Mouse (Mus musculus) layer of hippocampus, postnatal 25 days (tissue): ENCODE measurements around the gene Lrrc73. TPM values are rescaled to one million over a fixed set of nuclear protein-coding genes. Genes with fewer than 3 reads are reported as not detected.

Source experiments
- DNase-seq, 2 experiments: peaks; one replicate each; pipeline ENCODE4 v3.0.0; 2022; ENCODE audit warnings: mixed read lengths in 2 of 2, low spot score in 1 of 2; ENCODE audit errors: extremely low spot score in 1 of 2
- total RNA-seq, 2 experiments: library from RNA; stranded (reverse); gene quantifications; 2 replicates each; pipeline ENCODE4 v1.2.3; 2021

The Lrrc73 gene
- 10 to 100 TPM; 69.7 to 72.5 TPM for total RNA-seq

DNA sequence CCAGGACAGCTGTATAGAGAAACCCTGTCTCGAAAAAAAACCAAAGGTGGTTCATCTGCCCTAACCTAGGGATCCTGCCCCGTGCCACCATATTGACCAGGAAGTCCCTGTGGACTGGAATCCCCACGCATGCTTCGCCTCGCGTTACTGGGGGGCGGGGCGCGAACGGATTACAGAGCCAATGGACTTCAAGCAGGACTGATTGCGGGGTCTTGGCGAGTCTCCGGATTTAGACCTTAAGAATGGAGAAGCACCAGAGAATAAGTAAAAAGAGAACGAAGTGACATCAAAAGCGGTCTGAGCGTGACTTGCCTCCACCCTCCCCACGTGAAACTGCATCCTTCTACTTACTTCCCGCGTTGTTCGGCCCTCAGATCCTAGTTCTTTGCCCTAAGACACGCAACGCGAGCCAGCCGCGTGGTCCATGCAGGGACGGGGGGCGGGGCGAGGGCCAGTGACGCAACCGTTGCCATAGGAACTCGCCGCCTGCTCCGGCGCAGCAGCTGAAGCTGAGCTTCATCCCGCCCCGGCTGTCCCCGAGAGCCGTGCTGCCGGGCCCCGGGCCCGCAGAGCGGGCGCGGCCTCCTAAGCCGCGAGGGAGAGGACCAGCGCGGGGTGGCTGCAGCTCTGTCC lies at the start of gene Lrrc73:
TSS of gene Lrrc73 (plus strand) at position 80 of the 633 bp plus-strand sequence.
- DNase-seq = peak; percentile 91 to 94

DNA sequence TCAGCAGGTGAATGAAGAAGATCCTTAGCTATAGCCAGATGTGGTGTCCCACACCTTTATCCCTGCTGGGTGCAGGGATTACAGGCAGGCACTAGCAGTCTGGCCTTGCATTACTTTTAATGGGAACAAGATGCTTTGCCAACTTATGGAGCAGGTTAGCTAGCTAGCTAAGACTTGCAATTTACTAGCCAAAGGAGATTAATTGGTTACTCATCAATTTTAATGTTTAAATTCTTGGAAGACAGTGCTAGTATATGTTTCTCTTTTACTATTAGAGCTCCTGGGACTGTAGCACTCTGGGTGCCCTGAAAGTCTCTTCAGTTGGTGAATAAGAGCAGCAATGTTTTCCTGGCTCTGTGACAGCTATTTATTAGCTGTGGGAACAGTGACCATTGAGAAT lies 46.7 kb upstream of the Lrrc73 start:
- DNase-seq = no peak

DNA sequence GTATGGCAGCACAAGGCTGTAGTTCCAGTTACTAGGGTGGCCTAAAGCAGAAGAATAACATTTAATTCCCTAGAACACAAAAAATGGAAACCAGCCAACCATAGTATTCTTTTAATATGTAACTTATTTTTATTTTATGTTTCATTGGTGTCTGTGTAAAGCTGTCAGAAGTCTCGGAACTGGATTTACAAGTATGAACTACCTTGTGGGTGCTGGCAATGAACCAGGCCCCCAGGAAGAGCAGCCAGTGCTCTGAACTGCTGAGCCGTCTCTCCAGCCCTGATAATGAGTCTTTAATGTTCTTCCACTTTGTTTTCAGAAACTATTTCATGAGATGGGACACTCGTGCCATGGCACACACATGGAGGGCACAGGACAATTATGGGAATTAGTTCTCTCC lies 42.8 kb upstream of the Lrrc73 start:
- DNase-seq = no peak

GRCm38 (mm10) chr17:46221601-46222000 lies 31.7 kb upstream of the Lrrc73 start:
- DNase-seq = no peak

DNA sequence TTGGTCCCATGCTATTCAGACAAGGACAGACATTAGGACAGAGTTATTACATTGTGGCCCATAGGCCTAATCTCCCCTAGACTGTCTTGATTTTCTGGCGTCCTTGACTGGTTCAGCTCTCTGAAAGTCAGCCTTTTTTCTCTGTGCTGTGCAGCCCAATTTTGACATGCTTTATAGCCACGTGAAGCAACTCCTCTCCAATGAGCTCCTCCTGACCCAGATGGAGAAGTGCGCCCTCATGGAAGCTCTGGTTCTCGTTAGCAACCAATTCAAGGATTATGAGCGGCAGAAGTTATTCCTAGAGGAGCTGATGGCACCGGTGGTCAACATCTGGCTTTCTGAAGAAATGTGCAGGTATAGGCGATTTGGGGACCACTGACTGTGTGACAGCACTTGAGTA lies 25.8 kb upstream of the Lrrc73 start:
- no peak for DNase-seq

DNA sequence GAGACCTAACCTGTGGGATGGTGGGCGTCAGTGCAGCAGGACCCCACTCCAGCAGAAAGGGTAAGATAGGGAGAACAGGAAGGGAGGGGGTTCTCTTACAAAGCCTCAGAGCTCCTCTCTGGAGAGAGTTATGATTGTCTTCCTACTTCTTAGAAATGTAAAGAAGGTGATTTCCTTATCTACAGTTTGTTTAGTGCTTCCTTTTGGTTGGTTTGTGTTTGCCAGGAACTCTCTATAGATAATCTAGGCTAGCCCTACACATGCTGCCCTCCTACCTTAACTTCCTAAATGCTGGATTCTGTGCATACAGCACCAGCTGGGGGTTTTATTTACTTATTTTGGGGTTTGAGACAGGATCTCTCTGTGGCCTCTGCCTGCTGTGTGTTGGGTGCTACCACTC lies 17.3 kb upstream of the Lrrc73 start:
- no peak for DNase-seq

DNA sequence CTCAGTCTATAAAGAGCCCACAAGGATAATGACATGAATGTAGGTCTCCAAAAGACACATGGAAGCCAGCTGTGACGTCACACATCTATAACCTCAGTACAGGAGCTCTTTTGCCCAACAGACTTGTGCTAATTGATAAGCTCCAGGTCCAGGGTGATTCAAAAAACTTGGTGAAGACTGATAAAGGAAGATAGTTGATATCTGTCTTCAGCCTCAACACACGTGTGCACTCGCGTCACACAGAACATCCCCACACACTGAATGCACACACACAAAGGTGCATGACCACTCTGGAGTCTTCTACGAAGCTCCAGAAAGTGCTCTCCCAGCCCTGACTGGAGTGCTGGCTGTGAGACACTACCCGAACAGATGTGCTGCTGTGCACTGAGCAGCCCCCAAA lies 16.3 kb upstream of the Lrrc73 start:
- DNase-seq = no peak

DNA sequence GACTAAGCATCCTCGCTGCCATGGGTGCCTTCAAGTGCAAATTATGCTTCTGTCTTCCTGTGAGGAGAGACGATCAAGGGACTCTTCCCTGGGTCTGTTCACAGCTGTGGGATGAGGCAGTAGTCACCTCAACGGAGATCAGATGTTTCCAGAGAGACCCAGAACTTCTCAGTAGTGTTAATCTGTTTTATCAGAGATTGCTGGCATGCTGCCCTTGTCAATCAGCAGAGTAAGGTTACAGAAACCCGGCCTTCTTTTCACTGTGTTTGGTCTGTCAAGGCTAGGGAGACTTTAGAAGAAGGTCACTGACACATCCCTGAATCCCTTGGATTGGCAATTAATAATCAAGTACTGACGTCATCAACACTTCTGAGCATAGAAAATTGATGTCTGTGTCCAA lies 15.9 kb upstream of the Lrrc73 start:
- no peak for DNase-seq

DNA sequence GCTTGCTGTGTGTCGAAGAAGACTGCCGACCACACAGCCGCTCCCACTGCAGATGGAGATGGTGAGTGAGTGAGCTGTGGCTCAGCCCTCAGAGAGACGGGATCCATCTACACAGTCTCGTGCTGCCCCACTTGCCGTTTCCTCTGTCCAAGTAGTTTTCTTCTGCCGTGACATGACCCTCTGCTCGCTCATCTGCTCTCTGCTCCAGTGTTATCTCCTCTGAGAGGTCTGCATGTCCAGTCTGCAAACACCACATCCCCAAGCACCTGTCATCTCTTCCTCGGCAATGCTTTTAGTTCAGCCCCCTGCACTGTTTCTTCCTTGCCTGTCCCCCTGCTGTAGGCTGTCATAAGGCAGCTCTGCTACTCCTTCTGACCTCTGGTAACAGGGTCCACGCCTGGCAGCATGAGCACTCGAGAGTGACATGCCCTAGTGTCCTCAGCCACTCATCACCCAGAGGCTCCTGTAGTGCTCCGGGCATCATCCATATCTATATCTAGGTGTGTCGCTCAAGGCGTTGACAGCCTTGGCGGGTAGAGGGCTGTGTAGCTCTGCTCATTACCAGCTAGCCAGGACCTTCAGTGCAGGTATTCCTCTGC lies 13.7 kb upstream of the Lrrc73 start:
- DNase-seq = no peak

DNA sequence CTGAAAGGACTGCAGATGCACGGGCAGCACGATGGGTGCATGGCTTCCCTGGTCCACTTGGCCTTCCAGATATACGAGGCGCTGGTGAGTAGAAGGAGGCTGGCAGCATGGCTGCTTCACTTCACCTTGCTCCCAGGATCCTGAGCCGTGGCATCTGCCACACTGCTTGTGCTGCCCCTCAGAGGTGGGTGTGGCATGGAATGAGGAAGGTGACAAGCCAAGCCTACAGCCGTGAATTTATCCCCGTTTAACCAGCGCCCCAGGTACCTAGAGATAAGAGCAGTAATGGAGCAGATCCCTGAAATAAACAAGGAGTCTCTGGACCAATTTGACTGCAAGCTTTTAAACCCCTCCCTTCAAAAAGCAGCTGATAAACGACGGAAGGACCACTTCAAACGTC lies 11.9 kb upstream of the Lrrc73 start:
- no peak for DNase-seq

GRCm38 (mm10) chr17:46242274-46242673 lies 11.1 kb upstream of the Lrrc73 start:
- no peak for DNase-seq

- no peak for DNase-seq
Measured at GRCm38 (mm10) chr17:46242993-46243392, 10.3 kb upstream of the Lrrc73 start.

DNA sequence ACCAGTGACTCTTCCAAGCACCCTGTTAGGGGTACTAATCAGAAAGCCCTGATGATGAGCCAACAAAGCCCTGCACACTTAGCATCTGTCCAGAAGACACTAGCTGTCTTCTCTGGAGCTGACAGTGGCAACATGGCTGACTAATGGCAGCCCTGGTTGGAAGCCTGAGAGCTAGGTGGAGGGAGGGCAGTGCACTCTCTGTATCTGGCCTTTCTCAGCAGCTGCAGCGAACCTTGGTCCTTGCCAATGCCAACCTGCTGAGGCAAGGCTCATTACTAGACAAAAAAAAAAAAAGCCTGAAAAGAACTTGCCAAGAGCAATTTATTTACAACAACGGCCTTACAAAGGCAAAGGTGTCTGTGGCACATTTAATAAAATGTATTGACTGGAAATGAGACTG lies 9.7 kb upstream of the Lrrc73 start:
- DNase-seq = no peak

DNA sequence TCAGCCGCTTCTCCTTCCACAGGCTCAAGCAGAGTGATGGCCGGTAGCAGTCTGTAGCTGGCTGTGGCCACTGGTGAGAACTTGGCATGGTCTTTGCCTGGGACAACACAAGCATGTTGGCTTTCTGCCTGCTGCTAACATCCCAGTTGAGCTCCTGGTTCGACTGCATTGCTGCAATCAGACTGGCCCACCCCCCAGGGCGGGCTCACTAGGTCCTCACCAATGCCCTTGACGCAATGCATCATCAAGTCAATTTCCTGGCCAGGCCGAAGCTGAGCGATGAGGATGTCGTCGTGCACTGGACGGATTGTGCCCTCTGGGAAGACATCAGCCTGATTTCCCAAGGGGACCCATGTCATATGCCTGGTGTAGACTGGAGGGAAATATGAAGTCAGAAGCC lies 8.8 kb upstream of the Lrrc73 start:
- DNase-seq = no peak

DNA sequence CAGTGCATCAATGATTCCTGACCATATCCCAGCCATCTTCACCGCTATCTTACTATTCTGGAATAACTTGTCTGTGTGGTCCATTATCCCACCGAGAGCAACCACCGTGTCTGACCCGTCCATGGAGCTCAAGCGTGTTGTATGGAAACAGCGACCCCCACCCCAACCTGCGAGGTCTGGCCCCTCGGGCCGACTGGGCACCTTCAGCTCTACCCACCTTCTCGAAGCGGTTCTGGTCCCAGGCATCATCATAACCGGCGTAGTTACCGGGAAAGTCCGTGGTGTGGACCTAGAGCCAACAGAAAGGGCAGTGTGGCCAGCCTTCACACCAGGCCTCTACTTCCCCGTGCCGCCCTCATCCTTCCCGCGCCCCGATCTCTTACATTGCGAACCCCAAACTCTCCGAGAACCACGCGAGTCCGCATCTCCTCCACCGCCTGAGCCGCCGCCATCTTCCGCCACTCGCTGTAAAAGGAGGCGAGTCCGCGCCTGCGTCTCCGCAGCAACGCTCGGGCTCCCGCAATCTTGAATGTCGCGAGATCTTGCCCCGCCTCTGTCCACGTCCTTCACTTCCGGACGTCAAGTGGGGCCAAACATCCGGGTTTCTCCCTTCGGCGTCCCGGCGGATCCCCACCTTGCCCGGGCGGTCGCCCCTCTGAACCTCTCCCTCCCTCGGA lies 5.7 kb upstream of the Lrrc73 start, which contains the start of the genes Polr1c and Yipf3:
TSS of gene Polr1c (minus strand) at position 543 of the 677 bp plus-strand sequence.
TSS of gene Yipf3 (plus strand) at position 569 of the 677 bp plus-strand sequence.
- DNase-seq = peak; percentile 86 to 92

DNA sequence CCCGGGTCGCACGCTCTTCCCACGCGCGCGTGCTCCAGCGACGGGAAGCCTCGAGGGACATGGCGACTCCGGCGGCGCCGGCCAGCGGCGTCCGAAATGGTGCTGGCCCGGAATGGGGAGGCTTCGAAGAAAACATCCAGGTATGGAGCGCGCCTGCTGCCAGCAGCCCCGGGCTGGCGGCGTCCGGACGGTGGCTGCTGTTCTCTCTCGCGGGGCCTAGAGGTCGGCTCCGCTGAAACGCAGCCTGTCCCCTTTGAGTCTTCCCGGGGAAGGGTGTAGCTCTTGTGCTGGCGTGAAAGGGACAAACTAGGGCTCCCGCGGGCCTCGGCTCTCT lies 5.2 kb upstream of the Lrrc73 start:
- no peak for DNase-seq

GRCm38 (mm10) chr17:46251174-46251573 lies 2.2 kb upstream of the Lrrc73 start:
- DNase-seq = no peak

DNA sequence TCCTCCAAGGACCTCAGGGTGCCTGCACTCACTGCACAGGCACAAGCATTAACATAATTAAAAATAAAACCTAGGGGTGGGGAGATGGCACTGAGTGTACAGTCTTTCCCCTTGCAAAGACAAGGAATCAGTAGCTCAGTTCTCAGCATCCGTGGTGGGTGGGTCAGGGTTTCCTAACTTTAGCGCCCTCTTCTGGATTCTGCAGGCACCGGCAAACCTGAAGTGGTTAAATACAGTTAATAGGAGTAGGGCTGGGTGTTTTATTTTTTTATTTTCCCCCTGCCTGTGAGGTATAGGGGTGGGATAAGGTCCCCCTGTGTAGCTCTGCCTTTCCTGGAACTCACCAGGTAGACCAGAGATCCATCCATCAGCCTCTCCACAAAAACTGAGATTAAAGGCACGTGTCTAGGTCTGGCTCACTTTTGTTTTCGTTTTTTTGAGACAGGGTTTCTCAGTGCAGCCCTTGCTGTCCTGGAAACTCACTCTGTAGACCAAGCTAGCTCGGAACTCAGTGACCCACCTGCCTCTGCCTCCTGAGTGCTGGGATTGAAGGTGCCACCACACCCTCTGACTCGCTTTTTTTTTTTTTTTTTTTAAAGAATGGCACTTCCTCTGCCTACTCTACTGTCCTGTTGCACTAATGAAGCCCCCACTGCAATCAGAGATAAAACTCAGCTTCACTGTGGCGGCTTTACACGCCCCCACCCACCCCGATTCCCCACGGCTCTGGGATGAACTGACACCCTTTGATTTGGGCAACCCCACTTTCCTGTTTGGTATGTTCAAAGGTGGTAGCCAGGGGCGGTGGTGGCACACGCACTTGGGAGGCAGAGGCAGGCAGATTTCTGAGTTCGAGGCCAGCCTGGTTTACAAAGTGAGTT lies 520 bp upstream of the Lrrc73 start:
- no peak for DNase-seq

GRCm38 (mm10) chr17:46254106-46254505 lies 775 bp downstream of the Lrrc73 start:
- DNase-seq = peak; percentile 38 to 56

DNA sequence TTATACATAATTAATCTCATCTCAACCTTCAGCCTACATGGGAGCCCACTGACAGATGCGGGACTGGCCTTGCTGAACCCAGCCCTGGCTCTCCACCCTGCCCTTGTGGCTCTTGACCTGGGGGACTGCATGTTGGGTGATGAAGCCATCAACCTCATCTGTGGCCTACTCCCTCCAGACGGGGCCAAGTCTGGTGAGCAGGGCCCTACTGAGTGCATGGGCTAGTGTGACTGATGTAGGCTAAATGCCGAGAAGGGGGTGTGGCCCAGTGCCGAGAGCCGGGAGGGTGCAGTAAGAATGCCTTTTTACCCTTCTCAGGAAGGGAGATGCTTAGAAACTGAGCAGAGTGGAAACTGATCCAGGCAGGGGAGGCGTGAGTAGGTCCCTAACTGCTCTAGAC lies 1.8 kb downstream of the Lrrc73 start:
- no peak for DNase-seq
